Mouse (Mus musculus): Measurements from ENCODE around the gene Scaf1.

Scaf1 gene

DNA sequence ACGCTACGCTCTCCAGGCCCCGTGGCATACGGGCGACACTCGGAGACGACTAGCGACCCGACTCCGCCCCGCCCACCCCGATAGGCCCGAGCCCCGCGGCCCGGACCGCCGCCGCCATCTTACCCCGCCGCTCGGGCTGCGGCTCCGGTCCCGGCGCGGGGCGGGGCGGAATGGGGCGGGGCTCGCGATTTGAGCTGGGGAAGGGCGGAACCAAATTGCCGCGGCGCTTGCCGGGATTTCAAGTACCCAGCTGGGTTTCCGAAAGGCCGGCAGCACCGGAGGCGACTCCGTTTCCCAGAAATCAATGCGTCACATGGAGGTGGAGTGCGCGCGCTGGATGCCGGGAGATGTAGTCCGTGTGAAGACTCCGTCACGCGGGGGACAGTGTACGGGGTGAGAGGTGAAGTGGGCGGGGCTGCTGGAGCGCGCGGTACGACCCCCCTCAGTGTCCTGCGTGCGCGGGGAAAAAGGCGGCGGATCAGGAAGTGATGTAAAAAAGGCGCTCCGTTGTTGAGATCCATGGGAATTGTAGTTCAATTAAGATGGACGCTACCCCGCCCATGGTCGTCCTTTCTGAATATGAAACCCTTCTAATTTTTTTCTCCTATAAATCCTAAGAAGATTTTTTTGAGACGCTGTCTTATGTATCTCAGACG lies at the start of gene Scaf1:
Gene Scaf1, minus strand, starts transcription at position 407 of the 656 bp plus-strand sequence.
- in situ Hi-C loops (cut with MboI, MseI) = no loop called here

DNA sequence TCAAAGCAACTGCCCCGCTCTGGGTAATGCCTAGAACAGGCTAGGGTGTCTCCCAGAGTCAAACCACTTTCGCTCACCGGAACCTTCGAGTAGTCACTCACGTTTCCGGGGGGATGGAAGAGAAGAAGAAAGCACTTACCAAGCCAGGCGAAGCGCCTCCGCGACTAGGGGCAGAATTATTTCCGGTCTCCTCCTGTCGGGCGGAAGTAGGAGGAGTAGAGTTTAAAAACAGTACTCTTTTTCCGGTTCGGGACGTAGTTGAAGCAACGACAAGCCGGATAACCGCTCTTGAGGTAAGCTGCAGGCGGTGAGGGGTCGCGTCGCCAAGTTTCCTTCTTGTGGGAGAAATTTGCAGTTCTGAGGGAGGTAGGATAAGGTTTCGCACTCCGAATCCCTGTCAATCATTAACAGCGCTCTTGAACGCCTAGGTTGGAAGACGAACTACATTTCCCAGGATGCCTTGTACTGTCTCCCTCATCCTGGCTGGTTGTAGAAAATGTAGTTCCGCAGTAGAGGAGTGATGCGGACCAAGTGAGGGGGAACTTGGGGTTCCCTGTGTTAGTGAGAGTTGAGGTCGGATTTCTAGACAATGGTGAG lies 46.2 kb upstream of the Scaf1 start, which contains the start of the genes Nosip and Prrg2:
Gene Nosip, plus strand, starts transcription at position 191 of the 597 bp plus-strand sequence.
Gene Prrg2, minus strand, starts transcription at position 439 of the 597 bp plus-strand sequence.
- in situ Hi-C loops (cut with MboI, MseI) = no loop called here

DNA sequence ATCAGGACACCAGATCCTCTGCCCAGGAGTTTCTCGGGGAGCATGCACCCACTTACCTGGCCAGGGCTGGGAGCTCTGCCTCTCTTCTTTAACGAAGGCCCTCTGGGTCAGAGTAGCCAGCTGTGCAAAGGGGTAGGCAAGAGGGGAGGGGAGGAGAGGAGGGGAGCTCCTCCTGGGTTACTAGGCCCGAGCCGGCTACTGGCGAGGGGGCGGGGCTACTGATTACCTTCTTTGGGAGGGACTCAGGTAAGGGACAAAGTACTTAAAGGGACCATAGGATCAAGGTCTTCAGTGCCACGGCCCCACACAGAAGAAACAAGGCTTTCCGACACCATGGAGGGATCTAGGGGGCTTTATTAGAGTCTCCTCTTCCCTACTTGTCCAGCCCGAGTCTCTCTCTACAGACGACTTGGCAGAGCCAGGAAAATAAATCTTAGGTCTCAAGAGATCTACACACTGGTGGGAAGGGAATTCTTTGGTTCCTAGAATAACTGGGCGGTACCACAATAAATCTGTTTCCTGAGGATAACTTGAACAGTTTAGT lies 45.4 kb upstream of the Scaf1 start:
- in situ Hi-C loops (cut with MboI, MseI) = no loop called here

DNA sequence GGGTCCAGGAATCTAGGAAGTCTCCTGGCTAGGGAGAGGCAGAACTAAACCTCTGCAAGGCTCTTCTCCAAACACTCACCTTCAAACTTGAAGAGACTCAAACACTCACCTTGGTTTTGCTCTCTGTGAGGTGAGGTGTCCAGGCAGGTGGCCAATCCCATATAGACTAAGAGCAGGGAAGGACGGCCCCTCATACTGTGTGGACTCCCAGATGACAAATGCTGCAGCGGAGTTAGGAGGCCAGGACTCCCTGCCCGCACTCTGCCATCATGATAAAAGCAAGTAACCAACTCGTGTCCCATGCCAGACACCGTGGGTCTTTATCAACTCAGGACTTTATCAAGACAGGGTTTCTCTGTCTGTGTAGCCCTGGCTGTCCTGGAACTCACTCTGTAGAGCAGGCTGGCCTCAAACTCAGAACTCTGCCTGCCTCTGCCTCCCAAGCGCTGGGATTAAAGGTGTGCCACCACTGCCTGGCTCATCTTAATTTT lies 44.5 kb upstream of the Scaf1 start:
- in situ Hi-C loops (cut with MboI, MseI) = no loop called here

DNA sequence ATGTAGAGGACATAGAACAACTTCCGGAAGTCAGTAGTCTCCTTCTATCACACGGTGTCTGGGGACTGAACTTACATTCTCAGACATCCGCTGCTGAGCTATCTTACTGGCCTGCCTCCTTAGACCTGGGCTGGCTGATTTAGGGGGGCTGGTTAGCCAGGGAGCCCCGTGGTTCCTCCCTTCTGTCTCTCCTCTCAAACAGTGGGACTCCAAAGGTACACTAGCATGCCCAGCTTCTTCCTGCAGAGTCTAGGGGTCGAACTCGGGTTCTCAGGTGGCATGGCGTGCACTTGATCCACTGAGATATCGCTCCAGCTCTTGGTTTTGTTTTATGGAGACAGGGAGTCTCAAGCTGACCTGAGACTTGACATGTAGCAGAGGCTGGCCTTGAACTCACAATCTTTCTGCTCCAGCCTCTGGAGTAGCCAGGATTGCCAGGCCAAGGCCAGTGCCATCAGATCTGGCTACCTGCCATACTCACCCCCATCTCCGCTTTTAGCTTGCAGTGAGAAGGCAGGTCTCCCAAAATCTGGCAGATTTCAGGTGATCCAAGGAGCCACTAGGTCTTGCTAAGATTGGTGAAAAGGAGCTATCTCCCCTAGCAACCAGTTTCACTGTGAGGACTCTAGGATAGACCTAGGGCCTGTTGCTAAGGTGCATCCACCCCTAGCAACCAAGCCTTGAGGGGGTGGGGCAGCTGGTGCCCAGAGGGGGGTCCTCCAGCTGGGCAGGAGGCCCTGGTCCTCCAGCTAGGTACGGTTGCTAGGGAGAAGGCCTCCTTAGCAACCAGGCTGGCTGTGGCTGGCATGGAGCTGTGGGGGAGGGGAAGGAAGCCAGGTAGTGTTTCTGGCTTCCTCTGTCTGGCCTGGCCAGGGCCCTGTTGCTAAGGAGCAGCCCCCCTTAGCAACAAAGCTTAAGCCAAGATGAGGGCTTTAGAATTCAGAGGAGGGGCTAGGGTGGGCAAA lies 42.7 kb upstream of the Scaf1 start:
- in situ Hi-C loops (cut with MboI, MseI) = no loop called here

GRCm38 (mm10) chr7:45056972-45057348 lies 40.8 kb upstream of the Scaf1 start:
- in situ Hi-C loops (cut with MboI, MseI) = no loop called here

DNA sequence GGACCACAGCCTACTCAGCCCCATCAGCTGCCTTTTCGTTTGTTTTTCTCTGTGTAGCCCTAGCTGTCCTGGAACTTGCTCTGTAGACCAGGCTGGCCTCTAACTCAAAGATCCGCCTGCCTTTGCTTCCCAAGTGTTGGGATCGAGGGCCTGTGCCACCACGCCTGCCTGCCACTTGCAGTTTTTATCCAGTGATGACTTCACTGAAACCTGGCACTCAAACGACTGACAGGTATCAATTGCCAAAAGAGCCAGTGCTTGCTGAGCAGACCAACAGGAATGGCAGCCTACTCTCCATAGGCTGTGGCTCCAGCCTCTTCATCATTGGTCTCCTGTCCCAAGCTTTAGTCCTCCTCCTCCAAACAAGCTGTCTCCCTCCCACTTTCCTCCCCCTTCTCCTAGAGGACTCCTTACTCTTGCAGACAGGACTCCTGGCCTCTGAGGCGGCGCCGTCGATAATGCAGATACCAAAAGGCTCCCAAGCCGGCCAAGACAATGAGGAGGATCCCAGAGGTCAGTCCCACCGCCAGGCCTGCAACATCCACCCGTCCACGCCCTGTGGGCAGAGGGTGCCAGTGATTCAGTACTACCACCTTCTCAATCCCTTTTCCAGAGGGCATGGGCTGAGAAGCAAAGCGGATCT lies 40.3 kb upstream of the Scaf1 start:
- in situ Hi-C loops (cut with MboI, MseI) = no loop called here

DNA sequence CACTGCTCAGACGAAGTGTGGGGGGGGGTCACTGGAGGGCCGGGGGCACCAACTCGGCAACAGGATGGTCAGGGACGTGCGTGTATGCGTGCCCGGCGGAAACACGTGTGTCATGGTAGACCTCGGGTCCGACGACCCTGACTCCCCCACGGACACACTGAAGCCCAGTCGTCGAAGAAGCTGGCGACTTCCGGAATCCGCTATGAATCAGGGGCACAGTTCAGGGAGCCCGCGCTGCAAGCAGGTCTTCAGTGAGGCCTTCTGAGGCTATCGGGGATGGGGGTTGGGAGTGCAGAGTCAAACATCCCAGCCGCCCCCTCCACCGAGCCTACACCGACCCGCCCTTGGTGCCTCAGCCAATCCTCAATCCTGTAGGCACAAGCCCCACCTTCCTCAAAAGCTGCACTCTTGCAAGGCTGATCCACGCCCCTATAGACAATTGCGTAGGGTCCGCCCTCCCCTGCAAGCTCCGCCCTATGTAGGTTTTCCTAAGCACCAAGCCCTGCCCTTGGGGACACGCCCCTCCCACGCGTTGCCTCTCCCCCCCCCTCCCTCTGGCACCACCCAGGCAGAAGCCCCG lies 37.9 kb upstream of the Scaf1 start:
- in situ Hi-C loops (cut with MboI, MseI) = no loop called here

- in situ Hi-C loops (cut with MboI, MseI) = no loop called here
These were observed 37.2 kb upstream of the Scaf1 start for GRCm38 (mm10) chr7:45053117-45053930.

GRCm38 (mm10) chr7:45052862-45053116 lies 36.6 kb upstream of the Scaf1 start, which contains the start of gene Prr12:
TSS of gene Prr12 (minus strand) at chr7:45052881.
- in situ Hi-C loops (cut with MboI, MseI) = no loop called here

- in situ Hi-C loops (cut with MboI, MseI) = no loop called here
These were observed 36.2 kb upstream of the Scaf1 start for GRCm38 (mm10) chr7:45052181-45052861.

DNA sequence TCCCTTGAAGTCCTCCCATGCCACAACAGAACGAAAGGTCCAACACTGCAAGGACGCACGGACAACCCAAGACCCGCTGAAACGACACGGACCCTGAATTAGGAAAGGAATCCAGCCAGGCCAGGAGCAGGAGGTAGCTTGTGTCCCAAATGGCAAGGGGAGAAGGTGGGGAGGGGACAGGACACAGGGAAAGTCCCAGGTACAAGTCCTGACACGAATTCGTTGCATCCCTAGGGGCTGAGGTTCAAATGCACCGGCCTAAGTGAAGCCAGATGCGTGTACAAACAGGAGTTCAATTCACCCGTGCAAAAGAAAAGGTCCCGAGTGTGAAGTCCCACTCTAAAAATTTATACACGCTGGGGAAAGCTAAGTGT lies 35.4 kb upstream of the Scaf1 start:
- in situ Hi-C loops (cut with MboI, MseI) = no loop called here

- in situ Hi-C loops (cut with MboI, MseI) = no loop called here
These were observed 34.9 kb upstream of the Scaf1 start for GRCm38 (mm10) chr7:45050945-45051600.

DNA sequence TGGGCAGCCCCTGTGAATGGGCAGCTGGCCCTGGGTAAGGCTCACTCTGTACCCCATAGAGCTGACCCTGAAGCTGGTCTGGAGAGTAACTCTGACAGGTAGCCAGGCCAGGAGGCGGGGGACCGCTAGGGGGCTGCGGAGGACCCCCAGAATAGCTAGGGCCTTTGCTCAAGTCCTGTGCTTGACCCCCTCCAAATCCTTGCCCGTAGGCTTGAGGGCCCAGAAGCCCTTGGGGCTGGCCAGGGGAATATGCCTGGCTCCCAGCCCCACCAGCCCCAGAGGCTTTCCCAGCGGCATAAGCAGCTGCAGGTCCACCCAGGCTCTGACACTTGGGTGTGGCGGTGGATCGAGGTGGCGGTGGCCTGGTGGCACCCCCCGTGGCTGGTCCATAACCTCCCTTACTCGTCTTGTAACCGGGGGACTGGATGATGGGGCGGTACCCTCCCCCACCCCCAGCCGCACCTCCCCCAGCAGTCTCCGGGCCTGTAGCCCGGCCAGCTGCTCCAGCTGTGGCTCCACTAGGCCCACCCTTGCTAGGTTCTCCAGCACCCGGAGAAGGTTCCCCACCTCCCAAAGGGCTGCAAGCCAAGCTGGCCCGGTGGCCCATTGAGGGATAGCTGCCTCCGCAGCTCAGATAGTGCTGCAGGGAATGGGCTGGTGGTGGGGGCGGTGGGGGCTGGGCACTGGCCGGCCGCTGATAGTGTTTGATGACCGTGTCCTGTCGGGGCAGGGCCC lies 32.9 kb upstream of the Scaf1 start:
- in situ Hi-C loops (cut with MboI, MseI) = no loop called here

DNA sequence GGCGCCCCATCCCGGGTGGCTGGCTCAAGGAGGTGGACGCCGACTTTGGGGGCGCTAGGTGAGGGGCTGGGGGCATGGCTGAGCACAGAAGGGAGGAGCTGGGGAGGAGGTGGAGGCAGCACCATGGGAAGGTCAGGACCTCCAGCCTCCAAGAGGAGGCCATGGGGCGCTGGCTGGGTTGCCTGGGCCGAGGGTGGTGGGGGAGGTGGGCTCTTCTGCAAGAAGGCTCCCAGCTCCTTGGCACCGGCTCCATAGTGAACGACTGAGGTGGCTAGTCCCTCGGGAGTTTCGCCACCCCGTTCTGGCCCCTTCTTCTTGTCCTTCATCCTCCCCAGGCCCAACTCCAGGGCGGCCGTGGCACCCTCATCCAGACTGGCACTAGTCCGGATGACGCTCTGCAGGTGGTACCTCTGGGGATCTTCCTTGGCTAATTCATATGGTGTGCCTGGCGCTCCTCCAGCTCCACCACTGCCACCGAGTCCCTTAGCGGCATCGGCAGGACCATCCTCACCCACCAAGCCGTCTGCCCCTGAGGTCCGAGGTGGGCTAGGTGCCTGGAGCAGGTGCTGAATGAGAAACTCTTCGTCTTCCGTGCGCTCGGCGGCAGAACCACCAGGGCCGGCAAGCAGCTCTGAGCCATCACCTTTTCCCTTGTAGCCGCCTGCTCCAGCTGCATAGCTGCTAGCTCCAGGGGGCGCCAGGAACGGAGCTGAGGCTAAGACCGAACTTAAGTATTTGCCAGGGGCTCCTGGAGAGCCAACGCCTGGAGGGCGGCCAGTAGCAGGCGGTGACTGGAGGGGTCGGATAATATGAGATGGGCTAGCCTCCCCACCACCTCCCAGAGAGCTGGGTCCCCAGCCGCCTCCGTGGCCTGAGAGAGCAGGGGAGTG lies 32.1 kb upstream of the Scaf1 start:
- in situ Hi-C loops (cut with MboI, MseI) = no loop called here

DNA sequence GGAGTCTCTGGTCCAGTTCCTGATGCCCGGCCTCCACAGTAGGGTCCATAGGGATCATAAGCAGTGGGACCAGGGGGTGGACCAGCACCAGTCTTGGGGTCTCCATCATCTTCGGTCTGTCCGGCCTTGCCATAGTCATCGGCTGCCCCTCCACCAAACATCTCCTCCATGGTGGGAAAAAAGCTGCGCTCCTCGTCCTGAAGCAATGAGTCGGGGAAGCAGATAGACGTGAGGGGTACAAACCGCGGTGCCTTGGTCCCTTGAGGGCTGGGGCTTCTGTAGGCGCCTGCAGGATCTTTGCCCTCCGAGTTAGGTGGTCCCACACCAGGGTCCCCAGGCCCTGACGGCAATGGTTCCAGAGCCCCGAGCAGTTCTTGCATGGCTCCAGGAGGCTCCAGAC lies 31.3 kb upstream of the Scaf1 start:
- in situ Hi-C loops (cut with MboI, MseI) = no loop called here

- in situ Hi-C loops (cut with MboI, MseI) = no loop called here
These were observed 30.7 kb upstream of the Scaf1 start for GRCm38 (mm10) chr7:45046853-45047350.
